Mouse (Mus musculus) lung, embryonic 16.5 days (tissue): ENCODE measurements at regions not wholly inside any gene's neighbourhood (a gene's known extent, or its start where the extent isn't known, plus 50 kb on each side); places are given as distances from the start of the nearest gene placed in this dataset.

Experiments
- ATAC-seq: fragments of 200-750 bp; cut with Nextera tagmentation; 2 replicates; pipeline ENCODE4 v1.8.0; 2017; ENCODE audit warnings: low read depth, mild to moderate bottlenecking, moderate library complexity
- H3K27ac ChIP-seq: fragments of 300-500 bp; sonication (generic); 2 replicates; pipeline ENCODE4 v1.5.1; 2014; ENCODE audit warnings: mild to moderate bottlenecking, control low read depth, low read length
- H3K27me3 ChIP-seq: fragments of 300-500 bp; sonication (generic); 2 replicates; pipeline ENCODE4 v1.6.1; 2014; ENCODE audit warnings: low read depth, low read length, mixed read lengths; ENCODE audit not compliant: control insufficient read depth, insufficient read depth
- H3K36me3 ChIP-seq: fragments of 300-500 bp; sonication (generic); 2 replicates; pipeline ENCODE4 v1.6.1; 2014; ENCODE audit warnings: low read length; ENCODE audit not compliant: control insufficient read depth, insufficient read depth
- H3K4me1 ChIP-seq: fragments of 300-500 bp; sonication (generic); replicated peaks from 2 replicates; pipeline ENCODE4 v1.6.1; 2014; ENCODE audit warnings: low read length, mixed read lengths; ENCODE audit not compliant: control insufficient read depth, insufficient read depth
- H3K4me2 ChIP-seq: fragments of 300-500 bp; sonication (generic); 2 replicates; pipeline ENCODE4 v1.6.1; 2014; ENCODE audit warnings: low read depth, low read length, control low read depth
- H3K4me3 ChIP-seq: fragments of 300-500 bp; sonication (generic); 2 replicates; pipeline ENCODE4 v1.5.1; 2014; ENCODE audit warnings: mild to moderate bottlenecking, low read length, control low read depth
- H3K9ac ChIP-seq: fragments of 300-500 bp; sonication (generic); 2 replicates; pipeline ENCODE4 v1.6.1; 2014; ENCODE audit warnings: low read length, control low read depth
- H3K9me3 ChIP-seq: fragments of 300-500 bp; sonication (generic); 2 replicates; pipeline ENCODE4 v1.6.1; 2016; ENCODE audit warnings: low read length; ENCODE audit not compliant: control insufficient read depth
- WGBS: fragments of 180-500 bp; shearing (Covaris S2); extraction: QIAGEN DNeasy Blood & Tissue Kit; methylation state at CpG from one replicate; pipeline ENCODE4 v1.1.7; 2014; 5-methylcytosine and 5-hydroxymethylcytosine counted together

GRCm38 (mm10) chr9:42182400-42182799, 58.3 kb upstream of the Sorl1 start:
- H3K4me2 ChIP-seq: no peak overlapping the region
- no peaks in the 10 kb centered on the region for H3K27me3 ChIP-seq
- peaks cover 19% of the 10 kb centered on the region for H3K4me1 ChIP-seq
- no peaks in the 10 kb centered on the region for H3K36me3 ChIP-seq
- no peak overlapping the region for H3K9ac ChIP-seq
- WGBS: 82% methylated on average over 3 of the region's 3 CpGs
- H3K4me3 ChIP-seq: no peak overlapping the region
- ATAC-seq: no peak
- no peaks in the 10 kb centered on the region for H3K9me3 ChIP-seq
- no peak overlapping the region for H3K27ac ChIP-seq

GRCm38 (mm10) chr9:42180152-42180551, 56.1 kb upstream of the Sorl1 start:
- peaks cover 12% of the 10 kb centered on the region; the same call in 1 of the 2 replicates for H3K4me1 ChIP-seq
- peak; percentile 75 for ATAC-seq
- 58% methylated on average over 4 of the region's 4 CpGs for WGBS
- peak overlapping the region; percentile 68 for H3K27ac ChIP-seq
- H3K9ac ChIP-seq: no peak overlapping the region
- no peaks in the 10 kb centered on the region for H3K27me3 ChIP-seq
- H3K4me3 ChIP-seq: no peak overlapping the region
- no peaks in the 10 kb centered on the region for H3K36me3 ChIP-seq
- H3K9me3 ChIP-seq: no peaks in the 10 kb centered on the region
- 0 out of 2 replicates have a peak overlapping the region, but pooled peaks have one; percentile 6 for H3K4me2 ChIP-seq

GRCm38 (mm10) chr9:42178759-42179377, 54.8 kb upstream of the Sorl1 start:
- H3K4me1 ChIP-seq: peaks cover 5% of the 10 kb centered on the region; the same call in 1 of the 2 replicates
- no peaks in the 10 kb centered on the region for H3K27me3 ChIP-seq
- H3K4me2 ChIP-seq: no peak overlapping the region
- H3K36me3 ChIP-seq: no peaks in the 10 kb centered on the region
- ATAC-seq: no peak
- H3K27ac ChIP-seq: no peak overlapping the region
- H3K4me3 ChIP-seq: no peak overlapping the region
- H3K9ac ChIP-seq: no peak overlapping the region
- WGBS: 56% methylated on average over 4 of the region's 4 CpGs
- H3K9me3 ChIP-seq: no peaks in the 10 kb centered on the region

GRCm38 (mm10) chr9:42174349-42174955, 50.4 kb upstream of the Sorl1 start:
- H3K27me3 ChIP-seq: no peaks in the 10 kb centered on the region
- no peak overlapping the region for H3K27ac ChIP-seq
- no peak for ATAC-seq
- no peak overlapping the region for H3K4me3 ChIP-seq
- no peaks in the 10 kb centered on the region for H3K9me3 ChIP-seq
- H3K4me1 ChIP-seq: no peaks in the 10 kb centered on the region
- 43% methylated on average over 2 of the region's 2 CpGs for WGBS
- no peak overlapping the region for H3K9ac ChIP-seq
- H3K4me2 ChIP-seq: no peak overlapping the region
- H3K36me3 ChIP-seq: no peaks in the 10 kb centered on the region
